Mouse (Mus musculus) cerebellum, adult 11 months (tissue): ENCODE results near the gene St3gal3.

ENCODE experiments used
- DNase-seq: peaks from one replicate; pipeline ENCODE4 v3.0.0; 2022

The St3gal3 gene

DNA sequence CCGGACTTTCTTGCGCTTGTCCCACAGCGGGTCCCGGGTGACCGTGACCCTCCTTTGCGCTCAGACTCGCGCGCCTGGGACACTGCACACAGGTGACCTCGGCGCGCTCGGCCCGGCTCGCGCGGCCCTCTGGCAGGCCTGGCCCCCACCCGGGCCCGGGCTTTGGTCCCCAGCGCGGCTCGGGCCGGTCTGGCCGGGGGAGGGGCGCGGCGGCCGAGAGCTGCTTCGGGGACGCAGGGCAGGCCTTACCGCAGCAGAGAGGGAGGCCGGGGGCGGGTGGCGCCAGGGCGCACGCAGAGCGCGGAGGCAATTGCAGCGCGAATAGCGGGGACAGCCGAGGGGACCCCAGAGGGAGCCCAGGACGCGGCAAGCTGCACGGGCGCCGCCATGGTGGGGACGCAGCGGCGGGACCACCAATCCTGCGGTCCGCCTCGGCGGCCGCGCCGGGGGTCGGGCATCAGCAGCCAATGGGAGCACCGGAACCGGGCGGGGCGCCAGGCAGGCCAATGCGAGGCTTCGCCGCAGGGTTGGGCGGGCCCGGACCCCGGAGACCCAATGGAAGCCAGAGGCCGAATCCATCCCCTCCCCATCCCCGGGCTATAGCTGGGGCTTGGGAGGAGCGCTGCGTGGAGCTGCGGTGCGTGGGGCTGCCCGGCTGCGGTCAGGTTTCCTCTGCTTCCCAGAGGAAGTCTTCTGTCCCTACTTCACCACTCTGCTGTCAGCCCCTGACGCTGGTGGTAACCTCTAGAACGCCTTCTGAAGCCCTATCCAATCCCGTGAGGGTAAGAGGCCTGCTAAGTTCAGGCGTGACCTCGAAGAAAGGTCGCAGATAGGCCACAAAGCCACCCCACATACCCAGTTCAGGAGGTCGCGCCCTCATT, at the start of gene St3gal3:
TSS of gene St3gal3 (minus strand) at position 430 of the 881 bp plus-strand sequence.
- DNase-seq: peak; percentile 97

GRCm38 (mm10) chr4:118180301-118181080, 45.8 kb upstream of the St3gal3 start:
- DNase-seq: peak; percentile 31

DNA sequence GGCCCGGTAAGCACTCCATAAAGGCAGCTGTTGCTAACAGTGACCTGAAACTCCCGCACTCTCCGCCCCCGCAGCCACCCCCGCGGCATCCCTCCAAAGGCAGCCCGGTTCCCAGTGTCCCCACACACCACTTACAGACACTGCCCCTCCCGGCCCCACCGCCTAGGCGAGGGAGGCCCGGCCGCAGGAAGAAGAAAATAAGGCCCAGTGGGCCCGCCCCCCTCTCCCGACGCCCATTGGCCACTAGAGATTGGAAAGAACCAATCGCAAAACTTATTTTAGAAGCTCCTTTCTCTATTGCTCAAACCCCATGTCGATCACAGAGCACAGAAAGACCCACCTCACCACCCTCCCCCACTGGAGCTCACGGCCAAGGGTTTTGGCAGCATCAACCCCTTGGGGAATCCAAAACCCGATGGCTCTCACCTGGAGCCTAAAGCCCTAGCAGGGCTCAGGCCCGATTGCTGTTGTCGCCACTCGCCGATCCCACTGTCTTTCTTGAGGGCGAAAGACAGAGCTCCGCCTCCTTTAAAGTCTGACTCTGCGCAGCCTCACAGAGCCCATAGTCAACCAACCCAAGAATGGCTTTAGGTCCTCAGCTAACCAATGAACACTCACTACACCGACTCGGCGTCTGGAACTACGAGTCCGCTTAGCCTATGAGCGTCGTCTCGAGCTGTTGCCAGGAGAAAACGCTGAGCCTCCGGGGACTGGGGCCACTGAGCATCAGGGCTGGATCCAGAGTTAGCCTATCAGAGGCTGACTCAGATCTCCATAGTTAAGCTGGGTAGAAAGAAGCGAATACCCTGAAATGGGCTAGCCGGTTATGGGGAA, 45.0 kb upstream of the St3gal3 start, which contains the start of gene Kdm4a:
TSS of gene Kdm4a (minus strand) at position 577 of the 834 bp plus-strand sequence.
- DNase-seq: peak; percentile 89

- no peak for DNase-seq
Observed at GRCm38 (mm10) chr4:118178952-118179466, 44.3 kb upstream of the St3gal3 start.

DNA sequence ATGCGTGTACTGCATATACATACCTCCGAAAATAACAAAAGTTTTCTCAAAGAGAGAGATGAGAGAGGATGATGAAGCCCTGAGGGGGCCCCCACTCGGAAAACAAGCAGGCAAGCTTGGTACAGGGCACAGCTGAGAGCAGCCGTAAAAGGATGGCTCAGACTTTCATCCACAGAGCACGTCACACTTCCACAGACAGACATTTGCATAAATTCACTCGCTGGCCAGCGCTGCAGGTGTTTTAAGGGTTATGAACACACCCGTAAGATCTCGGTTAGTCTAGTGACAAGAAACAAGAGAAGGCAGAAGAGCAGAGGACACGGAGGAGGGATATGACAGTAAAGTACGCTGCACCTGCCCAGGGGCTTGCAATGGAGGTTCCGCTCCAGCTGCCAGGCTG, 37.7 kb upstream of the St3gal3 start:
- DNase-seq: no peak

- no peak for DNase-seq
Observed at GRCm38 (mm10) chr4:118171006-118171405, 36.3 kb upstream of the St3gal3 start.

DNA sequence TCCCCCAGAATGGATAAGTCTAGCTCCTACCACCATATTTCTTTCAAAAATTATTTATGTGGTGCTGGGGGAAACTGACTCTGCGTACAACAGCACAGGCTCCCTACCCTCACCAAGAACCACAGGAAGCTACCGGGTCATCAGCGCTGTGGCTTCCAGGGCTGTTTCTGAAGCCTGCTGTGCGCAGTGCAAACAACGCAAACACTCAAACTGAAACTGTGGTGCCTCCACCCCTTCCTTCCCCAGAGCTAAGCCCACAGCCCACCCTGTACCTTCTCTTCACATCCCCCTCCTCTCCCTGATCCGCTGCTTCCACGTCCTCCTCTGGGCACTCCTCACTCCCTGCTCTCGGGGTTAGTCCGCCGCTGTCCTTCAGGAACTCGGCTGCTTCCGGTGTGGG, 27.4 kb upstream of the St3gal3 start:
- no peak for DNase-seq

GRCm38 (mm10) chr4:118157666-118158065, 23.0 kb upstream of the St3gal3 start:
- no peak for DNase-seq

- DNase-seq: peak; percentile 62
Observed at GRCm38 (mm10) chr4:118156559-118156958, 21.8 kb upstream of the St3gal3 start.

- no peak for DNase-seq
Observed at GRCm38 (mm10) chr4:118154889-118155288, 20.2 kb upstream of the St3gal3 start.

GRCm38 (mm10) chr4:118152020-118152785, 17.5 kb upstream of the St3gal3 start:
- peak; percentile 87 for DNase-seq

- DNase-seq: no peak
Observed at GRCm38 (mm10) chr4:118150804-118151203, 16.1 kb upstream of the St3gal3 start.

- DNase-seq: peak; percentile 78
Observed at GRCm38 (mm10) chr4:118149956-118150680, 15.4 kb upstream of the St3gal3 start.

- DNase-seq: no peak
Observed at GRCm38 (mm10) chr4:118149055-118149576, 14.4 kb upstream of the St3gal3 start.

GRCm38 (mm10) chr4:118148317-118148687, 13.6 kb upstream of the St3gal3 start:
- no peak for DNase-seq

DNA sequence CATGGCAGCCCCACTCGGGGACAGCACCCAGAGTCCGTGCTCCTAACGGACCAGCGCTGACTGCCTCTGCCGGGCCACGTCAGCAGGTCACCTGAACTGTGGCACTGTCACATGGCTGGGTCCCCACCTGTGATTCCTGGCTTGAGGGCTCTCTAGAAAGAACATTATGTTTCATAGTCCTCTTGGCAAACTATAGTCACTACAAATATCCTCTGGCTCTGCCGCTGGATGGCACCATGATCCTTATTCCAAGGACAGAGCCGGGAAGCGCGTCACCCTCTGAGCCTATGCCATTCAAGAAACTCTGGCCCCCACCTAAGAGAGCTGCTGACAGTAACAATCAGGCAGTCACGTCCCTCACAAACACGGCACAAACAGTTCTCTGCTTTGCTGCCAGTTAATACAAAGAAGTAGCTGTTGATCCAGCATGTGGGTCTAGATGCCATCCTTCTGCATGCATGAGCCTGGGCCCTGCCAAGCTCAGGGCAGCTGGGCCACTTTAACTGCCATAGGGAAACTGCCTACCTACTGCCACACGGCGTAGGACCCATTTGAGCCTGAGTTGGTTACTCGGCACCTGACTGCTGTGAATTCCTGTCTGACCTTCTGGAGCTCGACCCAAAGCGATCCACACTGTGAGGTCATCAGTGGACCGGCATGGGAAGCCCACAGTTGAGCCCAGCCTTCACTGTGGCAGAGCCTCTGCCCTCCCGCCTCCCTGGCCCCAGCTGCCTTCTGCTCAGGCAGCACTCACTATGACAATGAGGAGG, 13.0 kb upstream of the St3gal3 start:
- no peak for DNase-seq

- DNase-seq: no peak
Observed at GRCm38 (mm10) chr4:118147090-118147489, 12.4 kb upstream of the St3gal3 start.

GRCm38 (mm10) chr4:118144324-118144723, 9.6 kb upstream of the St3gal3 start:
- no peak for DNase-seq

DNA sequence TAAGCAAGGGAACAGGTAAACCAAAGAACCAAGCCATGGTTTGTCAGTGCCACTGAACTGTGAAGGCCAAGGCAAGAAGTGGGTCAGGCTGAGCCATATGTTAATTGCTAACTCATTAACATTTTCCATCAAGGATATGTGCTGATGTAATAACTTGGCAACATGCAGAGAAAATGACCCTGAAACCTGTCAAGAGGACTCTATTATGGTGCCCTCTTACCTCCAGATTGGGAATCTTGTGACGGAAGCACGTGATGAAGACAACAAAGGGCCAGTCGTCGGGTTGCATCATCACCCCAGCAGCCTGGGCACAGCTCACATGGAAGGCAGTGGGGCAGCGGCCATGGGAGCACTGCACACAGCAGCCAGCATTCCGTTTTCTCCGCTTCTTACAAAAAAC, 9.0 kb upstream of the St3gal3 start:
- DNase-seq: no peak

DNA sequence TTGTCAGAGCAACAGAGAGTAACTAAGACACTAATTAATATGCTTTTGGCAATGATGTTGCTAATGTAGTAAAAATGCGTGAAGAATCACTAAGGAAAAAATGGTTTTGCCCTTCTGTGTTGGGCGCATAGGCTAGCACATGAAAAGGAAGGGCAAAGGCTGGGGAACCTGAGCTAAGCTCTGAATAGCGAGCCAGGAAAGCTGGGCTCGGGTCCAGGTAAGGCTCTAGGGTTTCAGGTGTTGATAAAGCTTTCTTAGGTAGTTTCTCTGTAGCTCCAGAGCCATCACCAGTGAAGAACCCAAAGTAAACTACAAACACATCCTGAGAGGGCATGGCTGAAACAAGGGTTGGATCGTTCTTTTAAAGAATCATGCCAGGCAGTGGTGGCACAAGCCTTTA, 6.8 kb upstream of the St3gal3 start:
- no peak for DNase-seq
